Mouse (Mus musculus) cerebellum, adult 11 months (tissue): ENCODE measurements at regions not wholly inside any gene's neighbourhood (a gene's known extent, or its start where the extent isn't known, plus 50 kb on each side); places are given as distances from the start of the nearest gene placed in this dataset.
"Not testable (repeated sequence)": the region's sequence is repeated elsewhere in the genome, so short reads cannot be mapped to it uniquely, and the experiment has no call there.

ENCODE experiments used
- DNase-seq: peaks from one replicate; pipeline ENCODE4 v3.0.0; 2022

DNA sequence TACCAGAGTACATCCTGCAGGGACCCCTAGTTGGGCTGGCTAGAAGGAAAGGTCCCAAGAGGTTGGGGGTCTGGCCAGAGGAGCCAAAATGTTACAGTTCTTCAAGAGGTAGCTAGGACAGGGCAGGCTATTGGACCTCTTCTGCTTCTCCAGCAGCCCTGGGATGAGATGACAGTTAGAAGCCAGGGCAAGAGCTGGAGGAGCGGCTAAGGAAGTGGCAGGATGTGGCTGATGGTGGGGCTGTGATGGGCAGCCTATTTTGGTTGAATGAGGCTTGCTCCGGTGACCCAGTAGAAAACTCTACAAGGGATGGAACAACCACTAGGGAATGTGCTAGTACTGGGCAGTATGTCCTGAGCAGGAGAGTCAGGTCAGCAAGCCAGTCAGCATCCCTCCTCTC lies 82.8 kb downstream of the Ddx11 start:
- no peak for DNase-seq

DNA sequence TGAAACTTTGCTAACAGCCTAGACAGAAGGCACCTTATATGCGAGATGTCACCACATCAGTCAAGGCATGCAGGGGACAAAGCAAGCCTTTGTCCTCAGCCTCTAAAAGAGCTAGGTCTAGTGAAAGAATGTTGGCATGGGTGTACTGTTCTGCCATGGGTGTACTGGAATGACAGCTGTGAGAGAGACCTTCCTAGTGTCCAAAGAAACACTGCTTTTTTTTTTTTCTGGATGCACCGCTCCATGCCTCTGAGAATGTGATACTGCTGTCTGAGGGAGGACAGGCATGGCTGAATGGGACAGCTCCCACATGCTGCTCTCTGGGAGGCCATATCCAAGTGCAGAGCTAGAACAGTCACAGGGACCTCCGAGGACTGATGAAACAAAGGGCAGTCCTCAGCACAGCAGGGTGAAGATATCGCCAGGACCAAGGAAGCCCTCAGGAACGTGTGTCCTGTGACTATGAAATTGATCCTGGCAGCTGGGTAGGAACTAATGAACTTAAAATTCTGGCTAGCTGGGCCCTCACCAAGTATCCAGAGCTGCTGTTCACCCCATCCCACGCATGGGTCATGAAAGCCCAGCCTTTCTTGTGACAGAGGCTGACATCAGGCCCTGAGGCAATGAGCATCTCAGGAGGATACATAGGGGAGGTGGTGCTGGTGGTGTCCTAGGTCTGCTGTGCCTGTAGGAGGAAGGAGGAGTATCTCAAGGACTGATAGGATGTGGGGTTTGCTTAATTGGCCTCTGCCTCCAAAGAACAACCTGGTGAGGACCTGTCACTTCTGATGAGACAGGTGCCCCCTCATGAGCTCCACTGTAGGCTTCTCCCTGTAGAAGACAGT lies 84.6 kb downstream of the Ddx11 start:
- DNase-seq, result not testable (repeated sequence)

DNA sequence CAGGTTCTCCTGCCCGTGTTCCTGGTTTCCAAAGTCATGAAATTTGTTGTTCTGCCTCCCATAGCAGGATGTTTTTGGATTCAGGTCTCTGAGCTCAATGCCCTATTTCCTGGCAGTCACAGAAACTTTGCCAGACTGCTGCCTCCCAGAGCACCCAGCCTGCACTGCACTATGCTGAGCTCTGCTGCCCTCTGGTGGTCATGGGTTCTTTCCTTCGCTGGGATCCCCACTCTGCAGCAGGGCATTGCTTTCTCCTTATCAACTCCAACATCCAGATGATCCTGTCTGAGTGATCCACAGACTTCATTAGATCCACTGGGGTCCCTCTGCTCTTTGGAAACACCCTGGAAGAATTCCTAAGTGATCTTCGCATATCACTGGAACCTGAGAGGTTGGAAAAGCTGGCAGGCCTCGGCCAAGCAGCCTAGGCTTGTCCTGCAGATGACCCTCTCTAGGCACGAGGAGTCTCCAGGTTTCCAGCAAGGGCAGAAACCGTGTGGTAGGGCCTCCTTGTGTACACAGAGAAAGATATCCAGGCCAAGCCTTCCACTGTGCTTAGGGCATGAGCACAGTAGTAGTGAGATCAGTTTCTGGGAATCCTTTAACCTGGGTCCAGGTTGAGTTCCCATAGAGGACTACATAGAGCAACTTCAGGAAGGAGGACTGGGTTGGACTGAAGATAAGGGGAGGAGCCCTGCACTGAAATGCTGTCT lies 85.6 kb downstream of the Ddx11 start:
- DNase-seq, result not testable (repeated sequence)

- DNase-seq, result no peak
These were observed 88.2 kb downstream of the Ddx11 start for GRCm38 (mm10) chr17:66211561-66211960.

GRCm38 (mm10) chr17:66212616-66213015 lies 89.3 kb downstream of the Ddx11 start:
- no peak for DNase-seq

DNA sequence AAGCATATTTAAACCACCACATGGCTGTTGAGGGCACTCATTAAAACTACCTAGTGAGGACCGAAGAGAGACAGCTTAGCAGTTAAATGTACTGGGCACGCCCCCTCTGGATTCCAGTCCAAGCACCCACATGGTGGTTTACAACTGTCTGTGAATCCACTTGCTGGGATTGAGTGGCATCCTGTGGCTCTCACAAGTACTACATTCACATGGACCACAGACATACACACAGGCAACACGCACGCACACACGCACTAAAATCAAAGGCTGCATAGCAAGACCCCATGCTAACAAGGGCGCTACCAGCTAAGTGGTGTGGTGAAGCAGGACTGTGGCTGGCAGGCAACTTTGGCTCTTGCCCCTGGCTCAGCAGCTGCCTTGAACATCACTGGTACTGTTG lies 95.0 kb downstream of the Ddx11 start:
- DNase-seq, result no peak

DNA sequence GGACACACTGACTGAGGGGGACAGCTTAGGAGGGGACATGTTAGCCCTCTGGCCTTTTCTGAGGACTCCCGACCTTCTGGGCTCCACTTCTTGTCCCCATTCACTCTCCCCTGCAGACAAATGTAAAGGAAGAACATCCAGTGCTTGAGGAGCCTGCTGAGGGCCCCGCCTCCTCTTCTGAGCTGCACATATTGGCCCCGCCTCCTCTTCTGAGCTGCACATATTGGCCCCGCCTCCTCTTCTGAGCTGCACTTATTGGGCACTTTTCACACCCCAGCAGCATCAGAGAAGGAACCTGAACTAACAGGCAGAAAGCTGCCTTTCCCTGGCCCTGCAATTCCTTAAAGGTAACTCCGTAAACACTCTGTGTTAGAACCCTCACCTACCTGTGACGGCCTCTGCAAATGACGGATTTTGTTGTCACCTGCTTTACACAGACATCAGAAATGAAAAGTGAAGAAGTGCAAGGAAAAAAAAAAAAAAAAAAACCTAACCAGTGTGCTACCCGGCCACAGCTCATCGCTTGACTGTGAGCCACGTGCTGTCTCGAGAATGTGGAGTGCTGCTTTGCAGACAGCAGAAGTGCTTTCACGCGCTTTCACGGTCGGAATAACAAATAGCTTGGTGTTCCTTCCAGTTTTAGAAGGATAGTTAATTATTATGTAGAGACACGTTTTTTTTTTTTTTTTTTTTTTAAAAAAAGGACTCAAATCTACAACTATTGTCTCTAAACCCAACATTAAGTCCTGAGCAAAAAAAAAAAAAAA lies 96.5 kb downstream of the Ddx11 start:
- no peak for DNase-seq

DNA sequence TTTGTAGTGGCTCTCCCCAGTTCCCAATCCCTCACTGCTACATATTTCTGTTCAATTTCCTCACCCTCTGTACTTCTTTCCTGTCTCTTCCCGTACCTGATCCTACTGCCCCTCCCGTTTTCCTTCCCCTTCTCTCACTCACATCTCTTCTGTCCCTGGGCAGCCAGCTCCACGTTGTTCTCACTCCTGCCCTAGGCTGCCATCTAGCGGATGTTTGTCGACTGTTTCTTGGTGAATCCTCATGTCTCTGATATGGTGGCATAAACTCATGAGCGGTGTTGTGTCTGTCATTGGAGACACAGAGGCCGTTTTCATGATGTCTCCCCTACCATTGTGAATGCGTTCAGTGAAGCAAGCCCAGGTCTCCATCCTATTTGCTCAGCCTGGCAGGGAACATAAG lies 97.9 kb downstream of the Ddx11 start:
- DNase-seq, result peak; percentile 81

DNA sequence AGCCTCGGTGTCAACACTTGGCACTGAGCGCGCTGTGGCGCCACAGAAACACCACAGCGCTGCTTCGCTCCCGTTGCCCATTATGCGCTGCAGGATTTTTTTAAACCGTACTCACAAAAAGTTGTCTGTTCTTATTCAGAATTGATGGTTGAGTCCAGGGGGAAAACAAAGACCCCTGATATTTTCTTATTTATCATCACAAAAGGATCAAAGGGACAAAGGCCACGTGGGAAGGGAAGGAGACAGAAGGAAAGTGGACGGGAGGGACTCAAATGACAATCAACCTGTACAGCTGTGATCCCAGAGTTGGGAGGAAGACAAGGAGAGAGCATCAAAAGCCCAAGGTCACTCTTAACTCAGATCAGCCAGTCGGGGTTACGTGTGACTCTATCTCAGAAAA lies 100.4 kb downstream of the Ddx11 start:
- no peak for DNase-seq

DNA sequence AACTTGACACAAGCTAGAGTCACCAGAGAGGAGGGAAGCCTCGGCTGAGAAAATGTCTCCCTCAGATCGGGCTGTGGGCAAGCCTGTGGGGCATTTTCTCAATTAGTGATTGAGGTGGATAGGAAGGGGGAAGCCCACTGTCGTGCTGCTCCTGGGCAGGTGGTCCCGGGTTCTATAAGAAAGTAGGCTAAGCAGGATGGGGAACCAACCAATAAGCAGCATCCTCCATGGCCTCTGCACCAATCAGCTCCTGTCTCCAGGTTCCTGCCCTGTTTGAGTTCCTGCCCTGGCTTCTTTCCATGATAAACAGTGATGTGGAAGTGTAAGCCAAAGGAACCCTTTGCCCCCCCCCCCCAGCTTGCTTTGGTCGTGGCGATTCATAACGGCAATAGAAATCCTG lies 100.9 kb downstream of the Ddx11 start:
- DNase-seq, result no peak

GRCm38 (mm10) chr17:66232391-66232790 lies 109.1 kb downstream of the Ddx11 start:
- DNase-seq, result no peak

DNA sequence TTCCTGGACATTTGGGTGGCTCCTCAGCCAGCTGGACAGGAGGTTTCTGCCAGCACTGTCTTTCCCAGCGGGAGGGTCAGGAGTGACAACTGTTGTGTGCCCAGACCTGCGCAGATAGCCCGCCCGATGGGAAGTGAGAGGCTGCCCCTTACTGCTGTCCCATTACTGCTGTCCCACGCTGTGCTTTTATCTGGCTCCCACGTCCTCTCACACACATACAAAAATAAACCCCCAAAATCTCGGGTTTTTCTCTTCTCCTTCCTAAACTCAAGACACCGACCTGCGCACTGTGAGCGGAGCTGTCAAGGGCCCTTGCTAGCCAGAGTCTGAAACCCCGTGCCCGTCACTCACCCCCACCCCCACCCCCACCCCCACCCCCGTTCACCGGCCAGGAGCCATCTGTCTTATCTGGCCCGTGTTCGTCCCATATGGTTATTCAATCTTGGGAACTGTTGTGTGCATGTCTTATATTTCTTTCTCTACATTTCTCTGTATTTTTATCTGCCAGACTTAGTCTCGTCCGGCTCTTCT lies 109.6 kb downstream of the Ddx11 start:
- DNase-seq, result peak; percentile 98

GRCm38 (mm10) chr17:66233451-66233951 lies 110.2 kb downstream of the Ddx11 start:
- peak; percentile 72 for DNase-seq

DNA sequence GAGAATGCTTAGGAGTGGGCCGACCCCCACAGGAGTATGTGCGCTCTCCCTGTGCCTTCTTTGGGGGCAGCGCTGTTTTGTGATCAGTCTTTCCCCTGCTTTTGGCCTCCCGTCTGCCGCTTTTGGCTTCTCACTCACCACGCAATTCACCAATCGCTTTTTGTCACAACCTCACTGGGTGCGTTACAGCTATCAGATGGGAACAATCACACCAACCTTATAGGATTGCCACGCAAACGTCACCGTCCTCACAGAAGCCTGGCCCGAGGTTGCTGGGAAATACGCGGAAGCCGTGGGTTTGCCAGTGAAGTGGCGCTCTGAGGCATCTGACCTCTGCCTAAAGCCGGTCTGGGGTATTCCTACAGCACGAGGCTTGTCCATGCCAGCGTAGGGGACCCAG lies 111.1 kb downstream of the Ddx11 start:
- DNase-seq, result peak; percentile 46

DNA sequence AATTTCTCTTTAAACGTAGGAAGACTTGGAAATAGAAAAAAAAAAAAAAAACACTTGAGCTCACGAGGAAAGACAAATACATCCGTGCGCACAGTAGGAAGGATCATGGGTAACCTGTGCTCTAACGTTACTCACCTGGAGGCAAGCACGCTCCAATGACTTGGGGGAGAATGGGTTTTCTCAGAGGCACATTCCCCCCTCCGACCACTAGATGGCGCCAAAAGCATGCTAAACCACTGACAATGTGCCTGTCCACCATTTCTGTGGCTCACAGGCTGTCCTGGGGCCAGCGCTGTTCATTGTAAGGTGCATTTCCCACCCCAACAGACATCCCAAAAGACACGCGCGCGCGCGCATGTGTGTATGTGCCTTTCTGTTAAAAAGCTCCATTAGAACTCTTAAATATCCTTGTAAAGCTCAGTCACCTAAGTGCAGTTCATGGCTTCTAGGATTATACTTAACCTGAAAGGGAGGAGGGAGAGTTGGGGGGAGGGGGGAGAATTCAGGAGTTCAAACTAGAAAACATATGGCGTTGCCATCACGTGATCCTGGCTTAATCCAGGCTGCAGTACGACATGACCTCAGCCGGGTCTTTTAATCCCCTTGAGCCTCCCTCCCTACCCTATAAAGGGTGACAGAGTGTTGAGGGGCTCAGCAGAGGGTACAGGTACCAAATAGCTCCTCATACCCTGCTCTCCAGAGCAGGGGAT lies 111.9 kb downstream of the Ddx11 start:
- peak; percentile 93 for DNase-seq

GRCm38 (mm10) chr17:66235806-66236335 lies 112.6 kb downstream of the Ddx11 start:
- no peak for DNase-seq

GRCm38 (mm10) chr17:66241868-66242622 lies 118.7 kb downstream of the Ddx11 start:
- no peak for DNase-seq

DNA sequence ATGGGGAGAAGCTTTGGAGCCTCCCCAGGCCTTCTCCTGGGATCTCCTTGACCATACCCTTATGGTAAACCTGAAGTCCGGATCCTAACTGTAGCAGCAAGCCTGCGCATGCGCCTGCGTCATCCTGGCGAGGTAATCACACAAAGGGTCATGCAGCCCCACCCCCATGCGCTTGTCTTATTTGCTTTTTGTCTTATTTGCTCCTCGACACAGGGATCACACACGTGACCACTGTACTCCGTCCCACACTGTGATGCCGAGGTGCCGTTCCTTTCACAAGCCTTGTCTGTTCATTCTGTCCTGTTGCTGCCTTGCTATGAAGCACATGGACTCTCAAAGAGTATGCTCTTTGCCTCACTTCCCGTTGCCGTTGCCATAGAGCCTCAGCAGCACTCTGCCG lies 120.9 kb downstream of the Ddx11 start:
- DNase-seq, result no peak

GRCm38 (mm10) chr17:66246031-66246534 lies 122.8 kb downstream of the Ddx11 start:
- DNase-seq, result no peak

- no peak for DNase-seq
These were observed 128.2 kb downstream of the Ddx11 start for GRCm38 (mm10) chr17:66251495-66251894.

DNA sequence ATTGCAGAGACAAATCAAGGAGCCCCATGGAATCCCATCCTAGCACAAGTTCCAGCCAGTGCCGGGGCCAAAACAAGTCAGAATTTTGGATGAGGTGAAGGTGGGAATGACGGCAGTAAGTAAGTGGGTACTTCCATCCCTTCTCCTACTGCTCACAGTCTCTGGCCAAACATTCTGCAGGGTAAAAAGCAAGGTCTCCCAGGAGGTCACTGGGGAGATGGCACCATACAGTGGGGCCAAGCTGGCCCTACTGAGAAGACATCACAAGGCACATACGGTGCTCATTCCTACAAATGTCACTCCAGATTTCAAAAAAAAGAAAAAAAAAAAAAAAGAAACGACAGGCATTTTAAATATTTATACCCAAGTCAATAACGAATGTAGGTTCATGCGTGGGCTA lies 129.6 kb downstream of the Ddx11 start:
- no peak for DNase-seq
